Mouse (Mus musculus): ENCODE measurements around the gene Prep.

The Prep gene

GRCm38 (mm10) chr10:45066931-45067308 is at the start of gene Prep:
Gene Prep, plus strand, starts transcription at chr10:45067203.
- DNase-seq = peak; percentile 93

GRCm38 (mm10) chr10:45017352-45017751 is 49.7 kb upstream of the Prep start:
- DNase-seq = no peak

- no peak for DNase-seq
Measured at GRCm38 (mm10) chr10:45017851-45018250, 49.2 kb upstream of the Prep start.

GRCm38 (mm10) chr10:45019418-45019817 is 47.6 kb upstream of the Prep start:
- DNase-seq = no peak

- DNase-seq = no peak
Measured at GRCm38 (mm10) chr10:45019849-45020248, 47.2 kb upstream of the Prep start.

- peak; percentile 55 for DNase-seq
Measured at GRCm38 (mm10) chr10:45020291-45020690, 46.7 kb upstream of the Prep start.

- no peak for DNase-seq
Measured at GRCm38 (mm10) chr10:45025184-45025583, 41.8 kb upstream of the Prep start.

GRCm38 (mm10) chr10:45026935-45027334 is 40.1 kb upstream of the Prep start:
- no peak for DNase-seq

- peak; percentile 87 for DNase-seq
Measured at GRCm38 (mm10) chr10:45045268-45045928, 21.6 kb upstream of the Prep start.

GRCm38 (mm10) chr10:45048158-45048557 is 18.8 kb upstream of the Prep start:
- no peak for DNase-seq

GRCm38 (mm10) chr10:45048622-45049021 is 18.4 kb upstream of the Prep start:
- no peak for DNase-seq

- peak; percentile 86 for DNase-seq
Measured at GRCm38 (mm10) chr10:45051125-45051744, 15.8 kb upstream of the Prep start.

GRCm38 (mm10) chr10:45058361-45058760 is 8.6 kb upstream of the Prep start:
- DNase-seq = no peak

- no peak for DNase-seq
Measured at GRCm38 (mm10) chr10:45060841-45061240, 6.2 kb upstream of the Prep start.

GRCm38 (mm10) chr10:45066131-45066930 is 672 bp upstream of the Prep start:
- DNase-seq = peak; percentile 64

GRCm38 (mm10) chr10:45067436-45067925 is 478 bp downstream of the Prep start:
- DNase-seq = peak; percentile 32

GRCm38 (mm10) chr10:45069557-45069956 is 2.6 kb downstream of the Prep start:
- DNase-seq = no peak

GRCm38 (mm10) chr10:45070362-45070761 is 3.4 kb downstream of the Prep start:
- DNase-seq = no peak

GRCm38 (mm10) chr10:45070929-45071813 is 4.2 kb downstream of the Prep start:
- no peak for DNase-seq

- no peak for DNase-seq
Measured at GRCm38 (mm10) chr10:45072339-45072738, 5.3 kb downstream of the Prep start.

- no peak for DNase-seq
Measured at GRCm38 (mm10) chr10:45074543-45074942, 7.5 kb downstream of the Prep start.

GRCm38 (mm10) chr10:45075491-45076051 is 8.6 kb downstream of the Prep start:
- DNase-seq = no peak

Measured in thymus, postnatal 4 days (tissue).